Comparison of ENCODE assay signal across 20 mouse cellular contexts in genomic region chr14:51388222-51388621, GRCm38 (mm10). TPM values are rescaled to one million over a fixed set of nuclear protein-coding genes. Genes with fewer than 3 reads are reported as not detected.
DNase-seq lines count a peak whose midpoint lies in the region; ATAC-seq lines count a peak whose summit lies in the region.
"Had no signal": no experiment of that assay in that cellular context is flagged by ENCODE, and none has a peak within 500 bp of the region (broad histone marks: within the 10 kb centered on the region; RNA-seq: fewer than 3 reads in every experiment).

No protein-coding gene starts in this region.

- peak; percentile 22; the same call in 1 of the 2 replicates for ATAC-seq in kidney, embryonic 15.5 days (replicated peaks; ENCODE audit: low FRiP score)
- 0 out of 2 replicates have a peak, but pooled peaks have one; percentile 7 for ATAC-seq in megakaryocyte-erythroid progenitor cell, adult 5-6 weeks (replicated peaks; ENCODE audit: low FRiP score, low TSS enrichment, poor library complexity, severe bottlenecking)
- ATAC-seq in granulocyte monocyte progenitor cell, adult 5-6 weeks (replicated peaks; ENCODE audit: poor library complexity, severe bottlenecking): no peak

- H3K9ac ChIP-seq in kidney, embryonic 15.5 days: no peak overlapping the region
- H3K9ac ChIP-seq: heart, embryonic 15.5 days; hindbrain, embryonic 14.5 days; liver, embryonic 14.5 days had no signal

- H3K4me3 ChIP-seq in kidney, embryonic 15.5 days (replicated peaks): no peak overlapping the region
- H3K4me3 ChIP-seq: erythroblast, embryonic 14.5 days; heart, embryonic 15.5 days had no signal

- 0 out of 2 replicates have a peak, but pooled peaks cover 3% of the 10 kb centered on the region for H3K9me3 ChIP-seq in kidney, embryonic 15.5 days (replicated peaks)
- H3K9me3 ChIP-seq: heart, embryonic 15.5 days had no signal

- no peak overlapping the region for H3K27ac ChIP-seq in kidney, embryonic 15.5 days
- H3K27ac ChIP-seq: heart, embryonic 15.5 days; hindbrain, embryonic 14.5 days; liver, embryonic 14.5 days had no signal

- no peak for DNase-seq in kidney, adult 11 months
- DNase-seq in ES-CJ7 (ENCODE audit: low read depth, low spot score): peak; percentile 13
- peak; percentile 71 for DNase-seq in ZHBTc4 (ENCODE audit: low read depth, low spot score)
- no peak for DNase-seq in natural killer cell, adult 2 months (ENCODE audit: low spot score in 2 of 2)
- DNase-seq: adrenal gland, postnatal 14 days; cerebellum, postnatal 14 days; kidney, postnatal 25 days; layer of hippocampus, postnatal 36 days; left cerebral cortex, postnatal 4 days; lung, postnatal 10 days; thymus, postnatal 36 days had no signal

- H3K4me2 ChIP-seq in kidney, embryonic 15.5 days: no peak overlapping the region
- H3K4me2 ChIP-seq: heart, embryonic 15.5 days; hindbrain, embryonic 14.5 days had no signal

- H3K36me3 ChIP-seq in kidney, embryonic 15.5 days: no peaks in the 10 kb centered on the region
- H3K36me3 ChIP-seq: heart, embryonic 15.5 days had no signal

- WGBS in kidney, embryonic 15.5 days: 94% methylated on average over 9 of the region's 9 CpGs

- no peaks in the 10 kb centered on the region for H3K27me3 ChIP-seq in kidney, embryonic 15.5 days
- H3K27me3 ChIP-seq: heart, embryonic 15.5 days had no signal

- H3K4me1 ChIP-seq in kidney, embryonic 15.5 days: no peaks in the 10 kb centered on the region
- H3K4me1 ChIP-seq: heart, embryonic 15.5 days had no signal

RNA-seq across cellular contexts. Expression of gene Vmn2r88, which starts 22.4 kb away (rescaled TPM):
- not detected in 2 replicates for polyA plus RNA-seq in kidney, embryonic 15.5 days (2015; fragmentation: Nextera tagmentation; extraction: Ambion mirVana)
- total RNA-seq in megakaryocyte-erythroid progenitor cell, adult 5-6 weeks (2014; fragmentation: Nextera tagmentation): not detected in 2 replicates
- total RNA-seq in megakaryocyte-erythroid progenitor cell, adult 5-6 weeks (2017): not detected in 2 replicates
- not detected in 2 replicates for total RNA-seq in granulocyte monocyte progenitor cell, adult 5-6 weeks (2014; fragmentation: Nextera tagmentation)
- total RNA-seq in granulocyte monocyte progenitor cell, adult 5-6 weeks (2017): not detected in 2 replicates
- total RNA-seq: adrenal gland, postnatal 14 days; gastrocnemius, postnatal 4 days; layer of hippocampus, postnatal 36 days; left cerebral cortex, postnatal 4 days had no signal
- polyA plus RNA-seq: erythroblast, embryonic 14.5 days; heart, embryonic 15.5 days; hindbrain, embryonic 14.5 days; liver, embryonic 14.5 days; stomach, embryonic 16.5 days had no signal

RNA-seq across cellular contexts. Expression of gene Gm7247, which starts 26.7 kb away (rescaled TPM):
- not detected in 2 replicates for polyA plus RNA-seq in kidney, embryonic 15.5 days (2015; fragmentation: Nextera tagmentation; extraction: Ambion mirVana)
- total RNA-seq in megakaryocyte-erythroid progenitor cell, adult 5-6 weeks (2014; fragmentation: Nextera tagmentation): not detected in 2 replicates
- total RNA-seq in megakaryocyte-erythroid progenitor cell, adult 5-6 weeks (2017): not detected in 2 replicates
- total RNA-seq in granulocyte monocyte progenitor cell, adult 5-6 weeks (2014; fragmentation: Nextera tagmentation): not detected in 2 replicates
- total RNA-seq in granulocyte monocyte progenitor cell, adult 5-6 weeks (2017): not detected in 2 replicates
- total RNA-seq: adrenal gland, postnatal 14 days; gastrocnemius, postnatal 4 days; layer of hippocampus, postnatal 36 days; left cerebral cortex, postnatal 4 days had no signal
- polyA plus RNA-seq: erythroblast, embryonic 14.5 days; heart, embryonic 15.5 days; hindbrain, embryonic 14.5 days; liver, embryonic 14.5 days; stomach, embryonic 16.5 days had no signal

Comparison
In these comparisons a context has a peak if more than half of its experiments do, and no peak if none do; other contexts are left out.
1. DNase-seq: peak in ES-CJ7 (single experiment) and ZHBTc4 (single experiment); none in kidney, adult 11 months (single experiment) and natural killer cell, adult 2 months (0 of 2).